Mouse (Mus musculus): ENCODE measurements around the gene Thsd7b. TPM values are rescaled to one million over a fixed set of nuclear protein-coding genes. Genes with fewer than 3 reads are reported as not detected.
"Not testable (repeated sequence)": the region's sequence is repeated elsewhere in the genome, so short reads cannot be mapped to it uniquely, and the experiment has no call there.

Thsd7b gene
- polyA plus RNA-seq, 1 experiment from 2014 or later, result 3.3 TPM

GRCm38 (mm10) chr1:130245563-130245962 is 972.5 kb downstream of the Thsd7b start:
- Histone ChIP-seq H3K9ac (no peak overlapping the region), H3K9me3 (replicated peaks) (no peaks in the 10 kb centered on the region), H3K27me3 (no peaks in the 10 kb centered on the region), H3K4me1 (replicated peaks) (no peaks in the 10 kb centered on the region), H3K4me3 (no peak overlapping the region), H3K36me3 (no peaks in the 10 kb centered on the region), H3K4me2 (no peak overlapping the region), H3K27ac (no peak overlapping the region)
- no peak for ATAC-seq (replicated peaks; ENCODE audit: insufficient number of reproducible peaks, insufficient read depth, low FRiP score, low read depth)
- 70% methylated on average over 3 of the region's 3 CpGs for WGBS

- not testable (repeated sequence) for H3K4me1 ChIP-seq (replicated peaks); H3K27me3 ChIP-seq; H3K9ac ChIP-seq; H3K27ac ChIP-seq; H3K4me3 ChIP-seq; H3K4me2 ChIP-seq; H3K36me3 ChIP-seq; H3K9me3 ChIP-seq (replicated peaks); ATAC-seq (replicated peaks; ENCODE audit: insufficient number of reproducible peaks, insufficient read depth, low FRiP score, low read depth)
- 90% methylated on average over 4 of the region's 4 CpGs for WGBS
Observed at GRCm38 (mm10) chr1:130246264-130246663, 973.2 kb downstream of the Thsd7b start.

DNA sequence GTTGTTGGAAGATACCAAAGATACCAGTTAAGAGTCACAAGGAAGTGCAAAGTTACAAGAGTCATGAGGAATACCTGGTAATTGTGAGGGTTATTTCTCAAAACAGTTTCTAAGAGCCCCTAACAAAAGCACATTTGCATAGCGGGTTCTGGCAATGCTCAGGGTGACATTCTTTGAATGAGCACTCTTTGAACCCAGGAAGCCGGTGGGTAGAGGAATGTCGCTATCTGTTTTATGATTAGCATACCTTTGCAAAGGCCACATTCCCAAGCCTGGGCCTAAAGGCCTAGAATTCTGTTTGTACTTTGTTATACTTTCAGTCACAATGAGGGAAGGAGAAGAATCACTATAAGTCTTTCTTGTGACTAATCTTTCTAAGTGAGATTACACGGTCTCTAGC is 973.8 kb downstream of the Thsd7b start:
- 76% methylated on average over 4 of the region's 4 CpGs for WGBS
- H3K4me2 ChIP-seq; H3K4me1 ChIP-seq (replicated peaks); H3K27ac ChIP-seq; H3K27me3 ChIP-seq; ATAC-seq (replicated peaks; ENCODE audit: insufficient number of reproducible peaks, insufficient read depth, low FRiP score, low read depth); H3K9me3 ChIP-seq (replicated peaks); H3K4me3 ChIP-seq; H3K9ac ChIP-seq; H3K36me3 ChIP-seq: not testable (repeated sequence)

GRCm38 (mm10) chr1:130262046-130262445 is 988.9 kb downstream of the Thsd7b start:
- no peaks in the 10 kb centered on the region for H3K36me3 ChIP-seq
- no peak overlapping the region for H3K9ac ChIP-seq
- H3K4me1 ChIP-seq (replicated peaks), result no peaks in the 10 kb centered on the region
- H3K9me3 ChIP-seq (replicated peaks), result no peaks in the 10 kb centered on the region
- no peak overlapping the region for H3K27ac ChIP-seq
- no peak for ATAC-seq (replicated peaks; ENCODE audit: insufficient number of reproducible peaks, insufficient read depth, low FRiP score, low read depth)
- WGBS, result 58% methylated on average over 6 of the region's 6 CpGs
- no peak overlapping the region for H3K4me2 ChIP-seq
- no peak overlapping the region for H3K4me3 ChIP-seq
- no peaks in the 10 kb centered on the region for H3K27me3 ChIP-seq
